Mouse (Mus musculus) CH12.LX (cell line): ENCODE data around the gene Rps5. TPM values are rescaled to one million over a fixed set of nuclear protein-coding genes. Genes with fewer than 3 reads are reported as not detected.

Source experiments
- DNase-seq: peaks from one replicate; pipeline ENCODE4 v3.0.0-alpha.2; 2013; ENCODE audit errors: extremely low read depth
- H3K27ac ChIP-seq: 2 replicates; pipeline ENCODE4 v1.5.1; 2012; ENCODE audit warnings: low read depth, mild to moderate bottlenecking, control low read depth, moderate library complexity; ENCODE audit not compliant: insufficient read depth
- H3K27me3 ChIP-seq: replicated peaks from 2 replicates; pipeline ENCODE3; 2012; ENCODE audit warnings: inconsistent platforms
- H3K36me3 ChIP-seq, 2 experiments: replicated peaks in 1 of 2; 2 replicates each; pipeline versions ENCODE3 to v1.6.1; 2012; ENCODE audit warnings: inconsistent platforms in 1 of 2, low read length in 1 of 2, mild to moderate bottlenecking in 1 of 2, mixed read lengths in 1 of 2, moderate library complexity in 1 of 2; ENCODE audit not compliant: control insufficient read depth in 1 of 2, insufficient read depth in 1 of 2
- H3K4me1 ChIP-seq, 2 experiments: 2 replicates each; pipeline ENCODE4 v1.6.1; 2012; ENCODE audit warnings: inconsistent platforms in 1 of 2, moderate library complexity in 1 of 2; ENCODE audit not compliant: insufficient read depth in 2 of 2, control insufficient read depth in 1 of 2
- H3K4me2 ChIP-seq: 2 replicates; pipeline ENCODE4 v1.6.1; 2012; ENCODE audit warnings: low read depth, mild to moderate bottlenecking, control low read depth; ENCODE audit not compliant: poor library complexity, insufficient read depth, severe bottlenecking
- H3K4me3 ChIP-seq, 3 experiments: fragments of 150-350 bp in 1 of 3; sonication (generic) in 1 of 3; replicated peaks in 1 of 3; 2 replicates each; pipeline versions ENCODE3 to v1.5.1; 2011 to 2012; ENCODE audit warnings: low read depth in 2 of 3, low read length in 2 of 3, mild to moderate bottlenecking in 2 of 3, moderate library complexity in 2 of 3, control low read depth in 1 of 3, improper control_type of control experiment in 1 of 3, inconsistent platforms in 1 of 3, mixed read lengths in 1 of 3; ENCODE audit not compliant: poor library complexity in 1 of 3
- H3K79me2 ChIP-seq: replicated peaks from 2 replicates; pipeline ENCODE4 v1.6.1; 2012; ENCODE audit warnings: mild to moderate bottlenecking, moderate library complexity; ENCODE audit not compliant: control insufficient read depth, poor library complexity, insufficient read depth, severe bottlenecking; ENCODE audit errors: extremely low read depth
- H3K9ac ChIP-seq: 2 replicates; pipeline ENCODE4 v1.6.1; 2012; ENCODE audit warnings: low read depth, mild to moderate bottlenecking, control low read depth, moderate library complexity; ENCODE audit not compliant: insufficient read depth
- H3K9me3 ChIP-seq: replicated peaks from 2 replicates; pipeline ENCODE3; 2012; ENCODE audit warnings: low read length, inconsistent platforms, mixed read lengths
- CHD1 ChIP-seq: IDR thresholded peaks from 2 replicates; pipeline ENCODE4 v1.6.1; 2012; ENCODE audit warnings: low read depth, low read length, improper control_type of control experiment, inconsistent platforms
- CHD2 ChIP-seq: IDR thresholded peaks from 2 replicates; pipeline ENCODE4 v1.6.1; 2011; ENCODE audit warnings: low read length, improper control_type of control experiment
- CTCF ChIP-seq, 2 experiments: IDR thresholded peaks in 1 of 2; conservative IDR thresholded peaks in 1 of 2; 2 replicates each; pipeline ENCODE4 v1.5.1; 2011 to 2012; ENCODE audit warnings: low read depth in 2 of 2, low read length in 2 of 2, improper control_type of control experiment in 1 of 2, inconsistent platforms in 1 of 2, mild to moderate bottlenecking in 1 of 2, moderate library complexity in 1 of 2
- ELF1 ChIP-seq: IDR thresholded peaks from 2 replicates; pipeline ENCODE4 v1.6.1; 2014; ENCODE audit warnings: low read depth, mild to moderate bottlenecking, inconsistent platforms, low read length, improper control_type of control experiment
- EP300 ChIP-seq: IDR thresholded peaks from 2 replicates; pipeline ENCODE4 v1.6.1; 2011; ENCODE audit warnings: low read length, improper control_type of control experiment
- ETS1 ChIP-seq: conservative IDR thresholded peaks from 2 replicates; pipeline ENCODE4 v1.6.1; 2012; ENCODE audit warnings: low read depth, mild to moderate bottlenecking, inconsistent platforms, low read length, improper control_type of control experiment, moderate library complexity
- HCFC1 ChIP-seq: IDR thresholded peaks from 2 replicates; pipeline ENCODE4 v1.6.1; 2012; ENCODE audit warnings: low read depth, mild to moderate bottlenecking, inconsistent platforms, low read length, improper control_type of control experiment
- IRF4 ChIP-seq: IDR thresholded peaks from 2 replicates; pipeline ENCODE4 v1.6.1; 2014; ENCODE audit warnings: low read depth, mild to moderate bottlenecking, inconsistent platforms, low read length, improper control_type of control experiment
- MAX ChIP-seq: IDR thresholded peaks from 2 replicates; pipeline ENCODE4 v1.6.1; 2011; ENCODE audit warnings: low read length, improper control_type of control experiment
- MAZ ChIP-seq: IDR thresholded peaks from 2 replicates; pipeline ENCODE4 v1.6.1; 2012; ENCODE audit warnings: low read depth, mild to moderate bottlenecking, inconsistent platforms, low read length, improper control_type of control experiment, moderate library complexity
- MEF2A ChIP-seq: IDR thresholded peaks from 2 replicates; pipeline ENCODE4 v1.6.1; 2014; ENCODE audit warnings: low read depth, mild to moderate bottlenecking, inconsistent platforms, low read length, improper control_type of control experiment, borderline replicate concordance
- MYC ChIP-seq: IDR thresholded peaks from 2 replicates; pipeline ENCODE4 v1.6.1; 2011; ENCODE audit warnings: low read depth, mild to moderate bottlenecking, improper control_type of control experiment, low read length
- NELFE ChIP-seq: IDR thresholded peaks from 2 replicates; pipeline ENCODE4 v1.6.1; 2011; ENCODE audit warnings: low read depth, low read length, improper control_type of control experiment
- POLR2A ChIP-seq: IDR thresholded peaks from 2 replicates; pipeline ENCODE4 v1.6.1; 2011; ENCODE audit warnings: low read depth, mild to moderate bottlenecking, improper control_type of control experiment, low read length
- POLR2AphosphoS2 ChIP-seq: IDR thresholded peaks from 2 replicates; pipeline ENCODE4 v1.6.1; 2011; ENCODE audit warnings: low read depth, low read length, improper control_type of control experiment
- RAD21 ChIP-seq: IDR thresholded peaks from 2 replicates; pipeline ENCODE4 v1.6.1; 2011; ENCODE audit warnings: low read depth, mild to moderate bottlenecking, low read length, improper control_type of control experiment, moderate library complexity
- SMC3 ChIP-seq: IDR thresholded peaks from 2 replicates; pipeline ENCODE4 v1.6.1; 2011; ENCODE audit warnings: low read depth, low read length, improper control_type of control experiment
- TBP ChIP-seq: conservative IDR thresholded peaks from 2 replicates; pipeline ENCODE4 v1.6.1; 2011; ENCODE audit warnings: low read depth, low read length, improper control_type of control experiment
- TCF12 ChIP-seq: IDR thresholded peaks from 2 replicates; pipeline ENCODE4 v1.6.1; 2014; ENCODE audit warnings: low read depth, mild to moderate bottlenecking, inconsistent platforms, low read length, improper control_type of control experiment
- UBTF ChIP-seq: IDR thresholded peaks from 2 replicates; pipeline ENCODE4 v1.6.1; 2012; ENCODE audit warnings: low read depth, mild to moderate bottlenecking, inconsistent platforms, low read length, improper control_type of control experiment, moderate library complexity
- ZKSCAN1 ChIP-seq: IDR thresholded peaks from 2 replicates; pipeline ENCODE4 v1.6.1; 2012; ENCODE audit warnings: low read depth, inconsistent platforms, low read length, improper control_type of control experiment, borderline replicate concordance
- ZMIZ1 ChIP-seq: IDR thresholded peaks from 2 replicates; pipeline ENCODE4 v1.6.1; 2012; ENCODE audit warnings: low read depth, mild to moderate bottlenecking, inconsistent platforms, low read length, improper control_type of control experiment
- dilution Hi-C: fragments of 300-500 bp; cut with MboI; formaldehyde crosslinking; loops from 2 replicates; pipeline ENCODE4 v1.14.3; 2020; ENCODE audit warnings: low sequenced_read_pairs; ENCODE audit not compliant: extremely low pct_unique_long_range_greater_than_20kb, extremely low pct_ligation_motif_present
- in situ Hi-C: fragments of 300-500 bp; cut with MboI; formaldehyde crosslinking; loops from 3 replicates; pipeline ENCODE4 v1.14.3; 2019; ENCODE audit warnings: low sequenced_read_pairs, low pct_ligation_motif_present, low pct_unique_long_range_greater_than_20kb, mixed read lengths
- polyA plus RNA-seq: library from polyadenylated mRNA; unstranded; fragments of >175 nt; gene quantifications from 2 replicates; pipeline ENCODE4 v1.2.1, GENCODE M21; 2012; ENCODE audit warnings: low read depth; ENCODE audit not compliant: insufficient read length
- total RNA-seq, 2 experiments: library from RNA; depleted of rRNA; stranded (reverse); fragments of 300-350 nt in 1 of 2; fragments of >200 nt in 1 of 2; gene quantifications; 2 replicates each; pipeline ENCODE4 v1.2.3; 2012 to 2014

The Rps5 gene
- total and polyA plus RNA-seq, 3 experiments: 2,088 to 4,293 (median 4,026) TPM

DNA sequence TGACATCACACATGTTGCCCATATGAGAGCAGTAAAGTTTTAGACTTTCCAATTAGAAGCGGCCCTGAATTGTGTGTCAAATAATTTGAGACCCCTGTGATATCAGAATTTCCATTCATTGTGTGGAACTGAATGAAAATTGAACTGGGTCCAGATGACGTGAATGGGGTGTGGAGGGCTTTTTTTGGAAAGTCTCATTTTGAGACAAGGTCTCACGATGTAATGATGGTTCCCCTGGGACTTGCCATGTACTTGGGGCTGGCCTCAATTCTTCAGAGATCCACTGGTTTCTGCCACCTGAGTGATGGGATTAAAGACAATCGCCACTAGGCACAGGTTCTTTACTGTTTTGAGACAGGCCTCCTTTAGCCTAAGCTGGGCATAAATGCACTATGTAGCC is 18.5 kb downstream of the Rps5 start:
- Histone ChIP-seq H3K9ac (no peak overlapping the region), H3K79me2 (no peaks in the 10 kb centered on the region), H3K4me3 (no peak overlapping the region), H3K4me2 (no peak overlapping the region), H3K27me3 (no peaks in the 10 kb centered on the region), H3K36me3 (no peaks in the 10 kb centered on the region), H3K27ac (no peak overlapping the region), H3K4me1 (peaks cover 3 to 14% of the 10 kb centered on the region in 2 experiments), H3K9me3 (no peaks in the 10 kb centered on the region)
- peak; percentile 76 for TF ChIP-seq MEF2A
- TF ChIP-seq IRF4: no peak
- peak; percentile 10; the same call in 1 of the 2 replicates for TF ChIP-seq EP300
- TF ChIP-seq ETS1: peak; percentile 62
- peak; percentile 51; the same call in 1 of the 2 replicates for TF ChIP-seq CHD2
- TF ChIP-seq MAX: no peak
- in situ Hi-C loops (no loop called here), dilution Hi-C loops (no loop called here)
- peak; percentile 76 for DNase-seq

DNA sequence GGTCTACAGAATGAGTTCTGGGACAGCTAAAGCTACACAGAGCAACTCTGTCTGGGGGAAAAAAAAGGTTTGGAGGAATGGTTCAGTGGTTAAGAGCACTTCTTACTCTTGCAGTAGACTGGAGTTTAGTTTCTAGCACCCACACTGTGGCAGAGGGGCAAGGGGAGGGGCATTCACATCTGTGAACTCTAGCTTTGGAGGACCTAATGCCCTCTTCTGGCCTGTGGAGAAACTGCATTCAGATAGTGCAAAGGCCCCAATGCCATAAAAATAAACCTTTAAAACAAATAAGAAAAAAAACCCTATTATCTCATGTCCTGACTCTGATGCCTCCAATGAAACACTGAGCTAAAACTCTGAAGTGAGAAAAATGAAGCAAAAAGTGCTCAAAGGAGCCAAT is 21.4 kb downstream of the Rps5 start:
- peak; percentile 64 for DNase-seq
- no peaks in the 10 kb centered on the region for H3K9me3 ChIP-seq
- no peak overlapping the region for H3K9ac ChIP-seq
- no peaks in the 10 kb centered on the region for H3K79me2 ChIP-seq
- in situ Hi-C loops: no loop called here
- no peaks in the 10 kb centered on the region for H3K27me3 ChIP-seq
- no peak overlapping the region for H3K4me3 ChIP-seq
- peaks cover 3 to 28% of the 10 kb centered on the region in 2 experiments for H3K4me1 ChIP-seq
- H3K36me3 ChIP-seq: no peaks in the 10 kb centered on the region
- dilution Hi-C loops: no loop called here
- TF ChIP-seq HCFC1 (no peak), TBP (no peak), SMC3 (peak; percentile 58), RAD21 (peak; percentile 35), MAZ (peak; percentile 71), CTCF (conservative IDR thresholded peaks at IDR 0.05 in 1 of 2, IDR thresholded peaks at IDR 0.05 in 1 of 2; ENCODE audit: low read depth in 2 of 2, low read length in 2 of 2) (peak; percentile 57 to 67)
- H3K27ac ChIP-seq: no peak overlapping the region
- no peak overlapping the region for H3K4me2 ChIP-seq

DNA sequence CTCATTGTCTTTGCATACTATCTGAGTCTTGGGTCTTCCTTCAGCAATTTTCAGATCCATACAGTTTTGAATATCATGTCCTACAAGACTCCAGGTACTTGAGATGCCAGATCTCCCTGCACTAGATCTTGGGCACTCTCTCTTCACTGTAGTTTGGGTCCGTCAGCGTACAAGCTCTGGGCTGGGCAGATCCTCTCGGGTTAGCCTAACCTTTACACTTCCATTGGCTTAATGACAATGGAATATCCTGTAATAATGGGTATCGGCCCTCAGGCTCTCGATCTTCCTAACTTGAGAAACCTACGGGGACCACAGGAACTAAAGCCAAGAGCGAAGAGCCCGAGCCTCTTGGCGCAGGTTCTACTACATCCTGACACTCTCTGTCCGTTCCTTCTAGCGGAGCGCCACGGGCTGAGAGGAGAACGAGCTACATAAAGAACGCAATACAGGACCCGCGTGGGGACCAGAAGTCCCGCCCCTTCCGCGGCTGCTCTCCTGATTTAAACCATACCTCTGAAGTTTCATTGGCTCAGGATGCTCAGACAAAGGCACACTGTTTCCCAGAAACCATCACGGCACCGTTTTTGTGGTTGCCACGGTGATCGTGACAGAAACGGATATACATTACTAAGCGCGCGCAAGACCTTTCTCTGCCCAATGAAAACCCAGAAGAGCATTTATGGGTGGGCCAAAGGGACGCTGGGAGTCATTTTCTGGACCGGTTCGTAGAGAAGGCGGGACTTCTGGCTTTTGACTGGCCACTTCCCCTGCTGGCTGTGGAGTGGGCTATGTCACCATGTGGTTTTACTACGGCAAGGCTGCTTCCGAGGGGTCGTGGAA is 27.2 kb downstream of the Rps5 start:
- no peaks in the 10 kb centered on the region for H3K9me3 ChIP-seq
- dilution Hi-C loops: no loop called here
- DNase-seq: peak; percentile 99
- H3K79me2 ChIP-seq: no peaks in the 10 kb centered on the region
- no peaks in the 10 kb centered on the region for H3K36me3 ChIP-seq
- H3K9ac ChIP-seq: peak overlapping the region; percentile 88
- H3K4me2 ChIP-seq: peak overlapping the region; percentile 96
- H3K27ac ChIP-seq: peak overlapping the region; percentile 33
- H3K4me3 ChIP-seq: peak overlapping the region; percentile 67 to 87 (median 78)
- peaks cover 0 to 29% of the 10 kb centered on the region in 2 experiments; a peak in 3 of 4 replicates for H3K4me1 ChIP-seq
- no peaks in the 10 kb centered on the region for H3K27me3 ChIP-seq
- in situ Hi-C loops: no loop called here
- TF ChIP-seq EP300: no peak
- TF ChIP-seq POLR2AphosphoS2: 0 out of 2 replicates have a peak, but pooled peaks have one; percentile 39
- no peak for TF ChIP-seq UBTF
- TF ChIP-seq MAX: peak; percentile 76
- TF ChIP-seq ZMIZ1: peak; percentile 69; the same call in 1 of the 2 replicates
- TF ChIP-seq TCF12: peak; percentile 51; the same call in 1 of the 2 replicates
- no peak for TF ChIP-seq ZKSCAN1
- no peak for TF ChIP-seq ETS1
- peak; percentile 67 for TF ChIP-seq ELF1
- peak; percentile 89 for TF ChIP-seq POLR2A
- peak; percentile 35; the same call in 1 of the 2 replicates for TF ChIP-seq CHD2
- TF ChIP-seq MYC: peak; percentile 88; the same call in 1 of the 2 replicates
- TF ChIP-seq SMC3: no peak
- no peak for TF ChIP-seq RAD21
- no peak for TF ChIP-seq CHD1
- peak; percentile 82 for TF ChIP-seq NELFE
- TF ChIP-seq TBP: peak; percentile 63
- TF ChIP-seq HCFC1: peak; percentile 77
- no peak for TF ChIP-seq MEF2A
